Mouse (Mus musculus) embryonic facial prominence, embryonic 11.5 days (tissue): ENCODE data around the gene Syvn1. TPM values are rescaled to one million over a fixed set of nuclear protein-coding genes. Genes with fewer than 3 reads are reported as not detected.

Experiments
- ATAC-seq: fragments of 200-750 bp; cut with Nextera tagmentation; replicated peaks from 2 replicates; pipeline ENCODE4 v1.8.0; 2017; ENCODE audit warnings: low read depth; ENCODE audit not compliant: insufficient number of reproducible peaks, low FRiP score, low TSS enrichment
- DNase-seq: peaks from one replicate; pipeline ENCODE4 v3.0.0-alpha.2; 2015; ENCODE audit warnings: low spot score
- H3K27ac ChIP-seq: fragments of 300-500 bp; sonication (generic); replicated peaks from 2 replicates; pipeline ENCODE4 v1.5.1; 2014; ENCODE audit warnings: mild to moderate bottlenecking, low read depth, low read length, control low read depth
- H3K27me3 ChIP-seq: fragments of 300-500 bp; sonication (generic); 2 replicates; pipeline ENCODE4 v1.6.1; 2014; ENCODE audit warnings: mild to moderate bottlenecking, low read length, moderate library complexity, mixed read lengths; ENCODE audit not compliant: control insufficient read depth, insufficient read depth
- H3K36me3 ChIP-seq: fragments of 300-500 bp; sonication (generic); replicated peaks from 2 replicates; pipeline ENCODE4 v1.6.1; 2014; ENCODE audit warnings: low read depth, mild to moderate bottlenecking, low read length, moderate library complexity, mixed read lengths; ENCODE audit not compliant: control insufficient read depth, insufficient read depth
- H3K4me1 ChIP-seq: fragments of 300-500 bp; sonication (generic); 2 replicates; pipeline ENCODE4 v1.6.1; 2014; ENCODE audit warnings: low read length, mixed read lengths; ENCODE audit not compliant: control insufficient read depth, insufficient read depth
- H3K4me2 ChIP-seq: fragments of 300-500 bp; sonication (generic); 2 replicates; pipeline ENCODE4 v1.6.1; 2014; ENCODE audit warnings: low read depth, mild to moderate bottlenecking, control low read depth, low read length, moderate library complexity
- H3K4me3 ChIP-seq: fragments of 300-500 bp; sonication (generic); 2 replicates; pipeline ENCODE4 v1.5.1; 2014; ENCODE audit warnings: low read depth, low read length, control low read depth
- H3K9ac ChIP-seq: fragments of 300-500 bp; sonication (generic); replicated peaks from 2 replicates; pipeline ENCODE4 v1.6.1; 2014; ENCODE audit warnings: mild to moderate bottlenecking, control low read depth, low read length
- H3K9me3 ChIP-seq: fragments of 300-500 bp; sonication (generic); replicated peaks from 2 replicates; pipeline ENCODE4 v1.6.1; 2016; ENCODE audit warnings: mild to moderate bottlenecking, low read length, inconsistent platforms, mixed read lengths; ENCODE audit not compliant: control insufficient read depth
- WGBS: fragments of 180-500 bp; shearing (Covaris S2); extraction: QIAGEN DNeasy Blood & Tissue Kit; methylation state at CpG from one replicate; pipeline ENCODE4 v1.1.7; 2014; 5-methylcytosine and 5-hydroxymethylcytosine counted together
- polyA plus RNA-seq: library from polyadenylated mRNA; unstranded; fragments of >200 nt; fragmentation: Nextera tagmentation; extraction: Ambion mirVana; gene quantifications from 2 replicates; pipeline ENCODE4 v1.2.1, GENCODE M21; 2014

The Syvn1 gene
- 18.8 and 20.2 TPM in 2 replicates for polyA plus RNA-seq

DNA sequence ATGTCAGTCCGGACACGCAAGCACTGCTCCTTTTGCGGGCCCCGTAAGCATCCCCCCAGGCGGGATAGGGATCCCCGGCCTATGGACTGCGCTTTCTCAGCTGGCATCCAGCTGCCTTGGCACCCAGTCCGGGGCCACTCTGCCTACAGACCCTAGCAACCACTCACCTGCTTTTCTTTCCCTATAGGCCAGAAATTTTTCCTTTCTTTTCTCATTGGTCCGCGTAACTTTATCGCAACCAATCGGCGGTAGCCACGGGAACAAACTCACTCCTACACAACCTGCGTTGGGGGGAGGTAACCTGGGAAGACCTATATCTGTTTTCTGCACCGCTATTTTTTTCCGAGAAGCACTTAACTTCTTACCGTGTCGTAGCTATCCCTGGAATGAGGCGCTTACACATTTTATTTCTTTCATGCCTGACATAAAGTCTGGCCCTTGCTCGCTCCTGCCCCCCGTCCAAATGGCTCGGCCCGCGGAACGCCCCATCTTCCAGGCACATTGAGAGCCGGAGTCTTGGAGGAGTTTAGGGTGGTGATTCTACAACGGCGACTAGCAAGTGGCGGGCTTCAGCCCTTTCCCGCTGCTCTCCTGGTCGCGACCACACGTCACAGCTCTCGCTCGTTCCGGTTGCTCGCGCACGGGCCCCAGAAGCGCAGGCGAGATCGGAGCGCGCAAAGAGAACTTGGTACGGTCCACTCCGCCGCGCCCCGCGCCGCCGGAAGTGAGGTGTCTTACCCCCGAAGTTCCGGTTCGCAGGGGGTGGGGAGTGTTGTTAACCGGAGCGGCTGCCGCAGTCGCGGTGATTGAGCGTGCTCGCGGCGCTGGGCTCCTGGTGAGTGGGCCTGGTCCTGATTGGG is at the start of gene Syvn1:
Syvn1 (plus strand) TSS at position 283 of the 860 bp plus-strand sequence.
- Histone ChIP-seq H3K9me3 (no peaks in the 10 kb centered on the region), H3K36me3 (peaks cover 17% of the 10 kb centered on the region), H3K4me2 (peak within 1 kb of the TSS; percentile 93), H3K27ac (peak within 1 kb of the TSS; percentile 99), H3K4me1 (peaks cover 4% of the 10 kb centered on the region; the same call in 1 of the 2 replicates), H3K27me3 (no peaks in the 10 kb centered on the region), H3K9ac (peak within 1 kb of the TSS; percentile 92), H3K4me3 (peak within 1 kb of the TSS; percentile 93)
- ATAC-seq = peak; percentile 91
- peak; percentile 95 for DNase-seq
- under 1% methylated on average over 65 of the region's 65 CpGs for WGBS

- Histone ChIP-seq H3K9me3 (no peaks in the 10 kb centered on the region), H3K27me3 (no peaks in the 10 kb centered on the region), H3K36me3 (no peaks in the 10 kb centered on the region), H3K9ac (no peak overlapping the region), H3K4me1 (no peaks in the 10 kb centered on the region), H3K27ac (no peak overlapping the region), H3K4me2 (no peak overlapping the region), H3K4me3 (no peak overlapping the region)
- 81% methylated on average over 3 of the region's 3 CpGs for WGBS
- no peak for DNase-seq
- no peak for ATAC-seq
Observed at GRCm38 (mm10) chr19:5998180-5998579, 48.2 kb upstream of the Syvn1 start.

GRCm38 (mm10) chr19:5999969-6000368 is 46.4 kb upstream of the Syvn1 start:
- Histone ChIP-seq H3K9ac (no peak overlapping the region), H3K27me3 (no peaks in the 10 kb centered on the region), H3K9me3 (no peaks in the 10 kb centered on the region), H3K4me3 (no peak overlapping the region), H3K36me3 (no peaks in the 10 kb centered on the region), H3K27ac (no peak overlapping the region), H3K4me2 (no peak overlapping the region), H3K4me1 (no peaks in the 10 kb centered on the region)
- DNase-seq (no peak), ATAC-seq (no peak)
- 78% methylated on average over 5 of the region's 5 CpGs for WGBS

DNA sequence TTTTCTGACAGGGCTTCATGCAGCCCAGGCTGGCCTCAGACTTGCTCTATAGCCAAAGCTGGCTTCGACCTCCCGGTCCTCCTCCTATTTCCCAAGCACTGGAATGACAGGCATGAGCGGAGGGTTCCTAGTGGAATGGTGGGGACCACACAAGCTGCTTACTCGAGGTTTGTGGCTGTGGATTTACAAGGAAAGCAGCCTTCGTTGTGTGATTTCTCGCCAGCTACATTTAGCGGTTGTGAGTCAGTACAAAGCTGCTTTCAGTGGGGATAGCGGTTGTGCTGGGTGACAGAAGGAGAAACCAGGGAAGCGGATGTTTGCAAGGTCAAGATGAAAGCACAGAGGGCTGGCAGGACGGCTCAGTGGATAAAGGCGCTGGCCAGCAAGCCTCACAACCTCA is 40.8 kb upstream of the Syvn1 start:
- Histone ChIP-seq H3K27me3 (no peaks in the 10 kb centered on the region), H3K4me3 (no peak overlapping the region), H3K9ac (no peak overlapping the region), H3K4me1 (no peaks in the 10 kb centered on the region), H3K4me2 (no peak overlapping the region), H3K27ac (no peak overlapping the region), H3K36me3 (no peaks in the 10 kb centered on the region), H3K9me3 (no peaks in the 10 kb centered on the region)
- no peak for DNase-seq
- no peak for ATAC-seq
- WGBS = 73% methylated on average over 11 of the region's 11 CpGs

DNA sequence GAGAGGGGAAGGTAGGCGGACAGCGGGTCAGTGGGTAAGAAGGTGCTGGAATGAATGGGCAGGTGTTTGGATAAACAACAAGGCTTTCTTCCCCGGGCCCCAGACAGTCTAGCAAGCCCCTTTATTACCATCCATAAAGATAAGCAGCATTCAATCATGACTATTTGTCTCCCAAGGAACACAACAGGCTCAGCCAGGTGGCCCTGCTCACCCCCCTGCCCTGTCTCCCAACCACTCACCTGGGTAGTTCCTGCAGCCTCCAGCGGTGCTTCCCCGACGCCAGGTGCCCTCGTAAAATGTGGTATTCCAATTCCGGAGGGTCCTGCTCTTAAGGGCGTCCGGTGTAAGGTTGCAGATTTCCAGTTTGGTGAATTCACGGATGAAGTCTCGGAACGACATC is 39.4 kb upstream of the Syvn1 start:
- no peaks in the 10 kb centered on the region for H3K36me3 ChIP-seq
- H3K27me3 ChIP-seq = no peaks in the 10 kb centered on the region
- no peak overlapping the region for H3K4me2 ChIP-seq
- no peaks in the 10 kb centered on the region for H3K9me3 ChIP-seq
- H3K4me1 ChIP-seq = no peaks in the 10 kb centered on the region
- DNase-seq = no peak
- no peak for ATAC-seq
- 84% methylated on average over 13 of the region's 13 CpGs for WGBS
- H3K27ac ChIP-seq = no peak overlapping the region
- no peak overlapping the region for H3K9ac ChIP-seq
- no peak overlapping the region for H3K4me3 ChIP-seq

DNA sequence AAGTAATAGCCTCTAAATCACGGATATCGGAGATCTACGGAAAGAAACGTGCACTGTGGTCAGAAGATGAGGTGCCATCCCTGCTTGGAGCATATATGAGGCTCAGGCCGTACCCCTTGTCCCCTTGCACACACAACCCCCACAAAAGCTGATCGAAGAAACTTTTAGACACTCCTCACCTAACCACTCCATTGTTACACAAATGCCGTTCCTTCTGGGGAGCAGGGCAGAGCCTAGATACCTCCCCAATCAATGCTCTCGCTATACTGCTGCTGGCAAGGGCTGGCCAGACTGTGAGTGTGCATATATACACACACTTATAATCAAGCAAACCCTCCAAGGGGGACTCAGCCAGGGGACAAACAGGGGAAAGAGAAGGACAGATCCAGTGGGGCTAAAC is 37.2 kb upstream of the Syvn1 start:
- H3K36me3 ChIP-seq = no peaks in the 10 kb centered on the region
- WGBS = 73% methylated on average over 8 of the region's 8 CpGs
- no peak overlapping the region for H3K4me2 ChIP-seq
- no peak overlapping the region for H3K4me3 ChIP-seq
- H3K27ac ChIP-seq = no peak overlapping the region
- DNase-seq = no peak
- no peak for ATAC-seq
- H3K4me1 ChIP-seq = no peaks in the 10 kb centered on the region
- no peak overlapping the region for H3K9ac ChIP-seq
- H3K9me3 ChIP-seq = no peaks in the 10 kb centered on the region
- H3K27me3 ChIP-seq = no peaks in the 10 kb centered on the region

DNA sequence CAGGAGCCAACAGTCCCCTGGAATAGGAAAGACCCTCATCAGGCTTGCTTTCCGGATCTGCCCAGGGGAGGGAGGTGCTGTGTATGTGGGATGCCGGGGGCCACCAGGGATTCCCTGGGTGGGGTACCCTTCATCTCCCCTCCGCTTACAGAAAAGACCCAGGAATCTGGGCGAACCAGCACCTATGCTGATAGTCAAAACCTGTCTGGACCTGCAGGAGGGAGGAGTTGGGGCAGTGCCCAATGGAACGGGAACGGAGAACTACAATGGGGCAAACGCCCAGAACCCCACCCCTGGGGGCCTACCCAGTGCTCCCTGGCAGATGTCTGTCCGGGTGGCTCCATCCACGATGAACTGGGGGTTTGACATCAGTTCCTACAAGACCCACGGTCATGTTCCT is 32.7 kb upstream of the Syvn1 start:
- peaks cover 6% of the 10 kb centered on the region; the same call in 1 of the 2 replicates for H3K27me3 ChIP-seq
- no peak overlapping the region for H3K4me2 ChIP-seq
- H3K9ac ChIP-seq = no peak overlapping the region
- no peaks in the 10 kb centered on the region for H3K4me1 ChIP-seq
- H3K9me3 ChIP-seq = no peaks in the 10 kb centered on the region
- no peak overlapping the region for H3K4me3 ChIP-seq
- no peaks in the 10 kb centered on the region for H3K36me3 ChIP-seq
- DNase-seq (no peak), ATAC-seq (no peak)
- WGBS = 90% methylated on average over 10 of the region's 10 CpGs
- no peak overlapping the region for H3K27ac ChIP-seq

DNA sequence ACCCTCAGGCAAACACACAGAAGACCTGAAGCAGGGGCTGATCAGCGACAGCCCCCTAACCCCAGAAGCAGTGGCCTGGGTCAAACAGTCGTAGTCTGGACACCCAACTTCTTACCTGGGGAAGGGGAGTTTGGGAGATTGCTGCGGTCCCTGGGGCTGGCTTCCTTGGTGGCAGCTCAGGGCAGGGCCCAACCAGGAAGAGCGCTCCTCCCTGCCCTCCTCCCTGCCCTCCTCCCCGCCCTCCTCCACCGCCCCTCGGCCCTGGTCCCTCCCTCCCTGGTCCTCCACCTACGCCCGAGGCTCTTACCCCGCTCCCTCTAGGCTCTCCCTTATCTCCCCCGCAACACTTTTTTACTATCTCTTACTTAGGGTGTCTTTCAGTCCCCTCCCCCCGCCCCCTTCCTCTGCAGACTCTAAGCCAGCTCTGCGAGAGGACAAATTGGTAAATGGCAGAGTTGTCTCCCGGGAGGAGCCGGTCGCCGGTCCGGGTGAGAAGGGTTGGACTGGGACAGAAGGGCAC is 31.3 kb upstream of the Syvn1 start:
- 2% methylated on average over 16 of the region's 18 CpGs for WGBS
- peak; percentile 46 for DNase-seq
- no peak overlapping the region for H3K27ac ChIP-seq

More for the DNA sequence above, 31.3 kb upstream of the Syvn1 start:
- H3K27me3 ChIP-seq = peaks cover 6% of the 10 kb centered on the region; the same call in 1 of the 2 replicates
- H3K4me3 ChIP-seq = peak overlapping the region; percentile 48
- H3K4me2 ChIP-seq = peak overlapping the region; percentile 78
- H3K4me1 ChIP-seq = no peaks in the 10 kb centered on the region
- no peaks in the 10 kb centered on the region for H3K36me3 ChIP-seq
- H3K9ac ChIP-seq = peak overlapping the region; percentile 64
- ATAC-seq = peak; percentile 36
- H3K9me3 ChIP-seq = no peaks in the 10 kb centered on the region
